Mouse (Mus musculus): ENCODE measurements around the gene Smim11. TPM values are rescaled to one million over a fixed set of nuclear protein-coding genes. Genes with fewer than 3 reads are reported as not detected.
A peak's percentile ranks its signal among the peaks of the same experiment; 100 is the strongest.

Smim11 gene
- total and polyA plus RNA-seq, 2 experiments from 2014 or later = 12.3 to 165 TPM

GRCm38 (mm10) chr16:92305519-92305918, 4.4 kb downstream of the Smim11 start:
- H3K4me1 ChIP-seq (ENCODE audit: control insufficient read depth, insufficient read depth) = peaks cover 21% of the 10 kb centered on the region
- TF ChIP-seq EP300 (IDR thresholded peaks at IDR 0.05; ENCODE audit: low read depth) (no peak), CTCF (IDR thresholded peaks at IDR 0.05; ENCODE audit: low read depth) (peak; percentile 24)
- DNase-seq (ENCODE audit: low spot score) (no peak), ATAC-seq (ENCODE audit: insufficient read depth, low read depth) (no peak)
- no peak overlapping the region for H3K27ac ChIP-seq (ENCODE audit: low read depth)
- no peak overlapping the region for H3K4me3 ChIP-seq (ENCODE audit: low read depth, low read length)
- 92% methylated on average over 2 of the region's 2 CpGs for WGBS
- H3K36me3 ChIP-seq (replicated peaks; ENCODE audit: control insufficient read depth, insufficient read depth, low read length) = peaks cover 45% of the 10 kb centered on the region
- no peak overlapping the region for H3K9ac ChIP-seq (replicated peaks; ENCODE audit: low read depth, low read length)
- H3K4me2 ChIP-seq (ENCODE audit: low read depth, low read length) = no peak overlapping the region
- no peaks in the 10 kb centered on the region for H3K27me3 ChIP-seq (ENCODE audit: control insufficient read depth, insufficient read depth, low read length)
- no peaks in the 10 kb centered on the region for H3K9me3 ChIP-seq (replicated peaks; ENCODE audit: control insufficient read depth, low read length)

- H3K4me1 ChIP-seq (ENCODE audit: control insufficient read depth, insufficient read depth) = peaks cover 5% of the 10 kb centered on the region
- H3K27ac ChIP-seq (ENCODE audit: low read depth) = no peak overlapping the region
- 66% methylated on average over 3 of the region's 3 CpGs for WGBS
- no peak overlapping the region for H3K4me3 ChIP-seq (ENCODE audit: low read depth, low read length)
- peaks cover 70% of the 10 kb centered on the region for H3K36me3 ChIP-seq (replicated peaks; ENCODE audit: control insufficient read depth, insufficient read depth, low read length)
- ATAC-seq (ENCODE audit: insufficient read depth, low read depth) (no peak), DNase-seq (ENCODE audit: low spot score) (no peak)
- H3K9me3 ChIP-seq (replicated peaks; ENCODE audit: control insufficient read depth, low read length) = no peaks in the 10 kb centered on the region
- TF ChIP-seq EP300 (IDR thresholded peaks at IDR 0.05; ENCODE audit: low read depth) (no peak), CTCF (IDR thresholded peaks at IDR 0.05; ENCODE audit: low read depth) (no peak)
- H3K27me3 ChIP-seq (ENCODE audit: control insufficient read depth, insufficient read depth, low read length) = no peaks in the 10 kb centered on the region
- no peak overlapping the region for H3K9ac ChIP-seq (replicated peaks; ENCODE audit: low read depth, low read length)
- H3K4me2 ChIP-seq (ENCODE audit: low read depth, low read length) = no peak overlapping the region
Measured at GRCm38 (mm10) chr16:92307947-92308346, 6.9 kb downstream of the Smim11 start.

DNA sequence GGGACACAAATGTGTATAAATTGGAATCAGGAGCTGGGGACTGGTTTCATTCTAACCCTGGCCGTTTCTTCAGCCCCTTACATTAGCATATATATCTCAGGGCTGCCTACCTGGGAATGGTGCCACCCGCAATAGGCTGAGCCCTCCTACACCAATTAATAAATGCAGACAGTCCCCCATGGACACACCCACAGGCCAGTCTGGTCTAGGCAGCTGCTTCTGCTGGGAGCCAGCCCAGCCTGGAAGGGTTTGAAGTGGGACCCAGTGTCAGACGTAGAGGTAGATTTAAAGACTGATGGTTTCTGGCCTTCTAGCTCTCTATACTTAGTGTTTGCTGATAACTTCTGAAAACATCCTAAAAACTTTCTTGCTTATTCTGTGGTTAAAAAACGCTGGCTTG, 8.0 kb downstream of the Smim11 start:
- Histone ChIP-seq H3K4me1 (ENCODE audit: control insufficient read depth, insufficient read depth) (no peaks in the 10 kb centered on the region), H3K4me2 (ENCODE audit: low read depth, low read length) (no peak overlapping the region), H3K36me3 (replicated peaks; ENCODE audit: control insufficient read depth, insufficient read depth, low read length) (peaks cover 75% of the 10 kb centered on the region), H3K27me3 (ENCODE audit: control insufficient read depth, insufficient read depth, low read length) (no peaks in the 10 kb centered on the region), H3K27ac (ENCODE audit: low read depth) (no peak overlapping the region), H3K4me3 (ENCODE audit: low read depth, low read length) (no peak overlapping the region), H3K9me3 (replicated peaks; ENCODE audit: control insufficient read depth, low read length) (no peaks in the 10 kb centered on the region), H3K9ac (replicated peaks; ENCODE audit: low read depth, low read length) (no peak overlapping the region)
- no peak for DNase-seq (ENCODE audit: low spot score)
- TF ChIP-seq CTCF (IDR thresholded peaks at IDR 0.05; ENCODE audit: low read depth) = no peak
- no peak for TF ChIP-seq EP300 (IDR thresholded peaks at IDR 0.05; ENCODE audit: low read depth)
- 67% methylated on average over 4 of the region's 4 CpGs for WGBS
- no peak for ATAC-seq (ENCODE audit: insufficient read depth, low read depth)

GRCm38 (mm10) chr16:92313953-92314741, 13.1 kb downstream of the Smim11 start:
- Histone ChIP-seq H3K4me1 (ENCODE audit: control insufficient read depth, insufficient read depth) (no peaks in the 10 kb centered on the region), H3K27me3 (ENCODE audit: control insufficient read depth, insufficient read depth, low read length) (no peaks in the 10 kb centered on the region), H3K36me3 (replicated peaks; ENCODE audit: control insufficient read depth, insufficient read depth, low read length) (peaks cover 39% of the 10 kb centered on the region), H3K9me3 (replicated peaks; ENCODE audit: control insufficient read depth, low read length) (no peaks in the 10 kb centered on the region), H3K4me2 (ENCODE audit: low read depth, low read length) (no peak overlapping the region), H3K27ac (ENCODE audit: low read depth) (no peak overlapping the region), H3K9ac (replicated peaks; ENCODE audit: low read depth, low read length) (no peak overlapping the region), H3K4me3 (ENCODE audit: low read depth, low read length) (no peak overlapping the region)
- TF ChIP-seq EP300 (IDR thresholded peaks at IDR 0.05; ENCODE audit: low read depth) = no peak
- TF ChIP-seq CTCF (IDR thresholded peaks at IDR 0.05; ENCODE audit: low read depth) = peak; percentile 98
- 46% methylated on average over 13 of the region's 13 CpGs for WGBS
- DNase-seq (ENCODE audit: low spot score) (peak; percentile 71), ATAC-seq (ENCODE audit: insufficient read depth, low read depth) (peak; percentile 73)

GRCm38 (mm10) chr16:92316049-92316738, 15.1 kb downstream of the Smim11 start:
- Histone ChIP-seq H3K36me3 (replicated peaks; ENCODE audit: control insufficient read depth, insufficient read depth, low read length) (peaks cover 23% of the 10 kb centered on the region), H3K27ac (ENCODE audit: low read depth) (no peak overlapping the region), H3K4me1 (ENCODE audit: control insufficient read depth, insufficient read depth) (no peaks in the 10 kb centered on the region), H3K27me3 (ENCODE audit: control insufficient read depth, insufficient read depth, low read length) (no peaks in the 10 kb centered on the region), H3K4me2 (ENCODE audit: low read depth, low read length) (no peak overlapping the region), H3K9ac (replicated peaks; ENCODE audit: low read depth, low read length) (no peak overlapping the region), H3K9me3 (replicated peaks; ENCODE audit: control insufficient read depth, low read length) (no peaks in the 10 kb centered on the region), H3K4me3 (ENCODE audit: low read depth, low read length) (no peak overlapping the region)
- TF ChIP-seq CTCF (IDR thresholded peaks at IDR 0.05; ENCODE audit: low read depth) (no peak), EP300 (IDR thresholded peaks at IDR 0.05; ENCODE audit: low read depth) (no peak)
- no peak for DNase-seq (ENCODE audit: low spot score)
- no peak for ATAC-seq (ENCODE audit: insufficient read depth, low read depth)
- WGBS = 69% methylated on average over 7 of the region's 7 CpGs

All from heart, postnatal 0 days (tissue).